Mouse (Mus musculus) MEL (cell line): ENCODE results near the gene Tdrd12. TPM values are rescaled to one million over a fixed set of nuclear protein-coding genes. Genes with fewer than 3 reads are reported as not detected.

Source experiments
- DNase-seq: peaks from one replicate; pipeline ENCODE4 v3.0.0; 2011; ENCODE audit warnings: low read depth, low spot score
- H3K27ac ChIP-seq: 2 replicates; pipeline ENCODE4 v1.5.1; 2012; ENCODE audit warnings: low read depth, mild to moderate bottlenecking, control low read depth, low read length, moderate library complexity; ENCODE audit not compliant: control insufficient read depth
- H3K27me3 ChIP-seq, 2 experiments: fragments of 150-350 bp in 1 of 2; sonication (generic) in 1 of 2; 2 replicates each; pipeline ENCODE4 v1.6.1; 2012; ENCODE audit warnings: low read length in 2 of 2, mild to moderate bottlenecking in 2 of 2, improper control_type of control experiment in 1 of 2, moderate library complexity in 1 of 2; ENCODE audit not compliant: insufficient read depth in 2 of 2, control insufficient read depth in 1 of 2
- H3K36me3 ChIP-seq, 2 experiments: 2 replicates each; pipeline ENCODE4 v1.6.1; 2012 to 2014; ENCODE audit warnings: low read length in 2 of 2, improper control_type of control experiment in 1 of 2, inconsistent platforms in 1 of 2, mild to moderate bottlenecking in 1 of 2; ENCODE audit not compliant: insufficient read depth in 2 of 2, control insufficient read depth in 1 of 2
- H3K4me1 ChIP-seq, 2 experiments: fragments of 150-350 bp in 1 of 2; sonication (generic) in 1 of 2; 2 replicates each; pipeline ENCODE4 v1.6.1; 2012; ENCODE audit warnings: low read length in 2 of 2, improper control_type of control experiment in 1 of 2, mild to moderate bottlenecking in 1 of 2; ENCODE audit not compliant: insufficient read depth in 2 of 2, control insufficient read depth in 1 of 2
- H3K4me3 ChIP-seq, 2 experiments: fragments of 150-350 bp in 1 of 2; sonication (generic) in 1 of 2; 2 replicates each; pipeline ENCODE4 v1.5.1; 2012; ENCODE audit warnings: low read depth in 2 of 2, low read length in 2 of 2, mild to moderate bottlenecking in 2 of 2, moderate library complexity in 2 of 2, control low read depth in 1 of 2, improper control_type of control experiment in 1 of 2; ENCODE audit not compliant: control insufficient read depth in 1 of 2, insufficient read depth in 1 of 2
- H3K79me2 ChIP-seq: 2 replicates; pipeline ENCODE4 v1.6.1; 2012; ENCODE audit warnings: mild to moderate bottlenecking, low read length, moderate library complexity; ENCODE audit not compliant: control insufficient read depth, poor library complexity, insufficient read depth
- H3K9ac ChIP-seq: 2 replicates; pipeline ENCODE4 v1.6.1; 2012; ENCODE audit warnings: low read depth, mild to moderate bottlenecking, control low read depth, low read length, moderate library complexity; ENCODE audit not compliant: control insufficient read depth, poor library complexity, severe bottlenecking
- H3K9me3 ChIP-seq: fragments of 150-350 bp; sonication (generic); replicated peaks from 2 replicates; pipeline ENCODE4 v1.6.1; 2012; ENCODE audit warnings: mild to moderate bottlenecking, low read length, improper control_type of control experiment, moderate library complexity; ENCODE audit not compliant: insufficient read depth
- CHD2 ChIP-seq: IDR thresholded peaks from 2 replicates; pipeline ENCODE4 v1.6.1; 2011; ENCODE audit warnings: low read length, improper control_type of control experiment
- CTCF ChIP-seq, 3 experiments: IDR thresholded peaks in 2 of 3; conservative IDR thresholded peaks in 1 of 3; 2 replicates each; pipeline ENCODE4 v1.5.1; 2011 to 2012; ENCODE audit warnings: low read length in 3 of 3, low read depth in 2 of 3, mild to moderate bottlenecking in 2 of 3, improper control_type of control experiment in 1 of 3, inconsistent platforms in 1 of 3, mixed read lengths in 1 of 3, moderate library complexity in 1 of 3; ENCODE audit not compliant: control insufficient read depth in 1 of 3, insufficient read depth in 1 of 3, poor library complexity in 1 of 3, severe bottlenecking in 1 of 3
- EP300 ChIP-seq, 2 experiments: IDR thresholded peaks; 2 replicates each; pipeline ENCODE4 v1.6.1; 2011; ENCODE audit warnings: improper control_type of control experiment in 2 of 2, low read length in 2 of 2, low read depth in 1 of 2, mild to moderate bottlenecking in 1 of 2
- GABPA ChIP-seq: IDR thresholded peaks from 2 replicates; pipeline ENCODE4 v1.6.1; 2012; ENCODE audit warnings: low read depth, mild to moderate bottlenecking, inconsistent platforms, low read length, improper control_type of control experiment, moderate library complexity
- RAD21 ChIP-seq: IDR thresholded peaks from 2 replicates; pipeline ENCODE4 v1.6.1; 2011; ENCODE audit warnings: mild to moderate bottlenecking, low read depth, low read length, improper control_type of control experiment
- RCOR1 ChIP-seq: IDR thresholded peaks from 2 replicates; pipeline ENCODE4 v1.6.1; 2012; ENCODE audit warnings: low read depth, mild to moderate bottlenecking, inconsistent platforms, low read length, improper control_type of control experiment
- SIN3A ChIP-seq: IDR thresholded peaks from 2 replicates; pipeline ENCODE4 v1.6.1; 2012; ENCODE audit warnings: low read length, improper control_type of control experiment, inconsistent platforms
- TBP ChIP-seq: IDR thresholded peaks from 2 replicates; pipeline ENCODE4 v1.8.0; 2011; ENCODE audit warnings: low read depth, low read length, improper control_type of control experiment
- UBTF ChIP-seq: IDR thresholded peaks from 2 replicates; pipeline ENCODE4 v1.6.1; 2012; ENCODE audit warnings: low read depth, mild to moderate bottlenecking, inconsistent platforms, low read length, improper control_type of control experiment, moderate library complexity, borderline replicate concordance; ENCODE audit not compliant: insufficient read depth
- ZMIZ1 ChIP-seq: IDR thresholded peaks from 2 replicates; pipeline ENCODE4 v1.6.1; 2012; ENCODE audit warnings: low read depth, mild to moderate bottlenecking, inconsistent platforms, low read length, improper control_type of control experiment, moderate library complexity
- ZNF384 ChIP-seq: IDR thresholded peaks from 2 replicates; pipeline ENCODE4 v1.6.1; 2012; ENCODE audit warnings: low read depth, mild to moderate bottlenecking, inconsistent platforms, low read length, improper control_type of control experiment
- polyA plus RNA-seq, 2 experiments: library from polyadenylated mRNA; stranded (reverse) in 1 of 2; unstranded in 1 of 2; fragments of >175 nt in 1 of 2; fragments of >200 nt in 1 of 2; gene quantifications; 2 replicates each; pipeline versions ENCODE4 v1.2.1 to v1.2.4; 2012; ENCODE audit warnings: low replicate concordance in 2 of 2, low read depth in 1 of 2; ENCODE audit not compliant: insufficient read length in 2 of 2, insufficient read depth in 1 of 2, missing spikeins in 1 of 2
- total RNA-seq: library from RNA; depleted of rRNA; stranded (reverse); fragments of 300-350 nt; gene quantifications from 2 replicates; pipeline ENCODE4 v1.2.3, GENCODE M21; 2012

The Tdrd12 gene
- total and polyA plus RNA-seq, 3 experiments = 0.25 to 0.50 TPM; not detected in 1

- Histone ChIP-seq H3K9ac (no peak overlapping the region), H3K4me1 (no peaks in the 10 kb centered on the region), H3K27ac (no peak overlapping the region), H3K27me3 (no peaks in the 10 kb centered on the region), H3K9me3 (no peaks in the 10 kb centered on the region), H3K4me3 (no peak overlapping the region), H3K36me3 (no peaks in the 10 kb centered on the region), H3K79me2 (no peaks in the 10 kb centered on the region)
- DNase-seq = no peak
- no peak for TF ChIP-seq GABPA
- no peak for TF ChIP-seq SIN3A
- no peak for TF ChIP-seq TBP
- TF ChIP-seq CHD2 = no peak
- no peak for TF ChIP-seq RAD21
- no peak for TF ChIP-seq ZNF384
Measured at GRCm38 (mm10) chr7:35526795-35527194, 10.8 kb downstream of the Tdrd12 start.

DNA sequence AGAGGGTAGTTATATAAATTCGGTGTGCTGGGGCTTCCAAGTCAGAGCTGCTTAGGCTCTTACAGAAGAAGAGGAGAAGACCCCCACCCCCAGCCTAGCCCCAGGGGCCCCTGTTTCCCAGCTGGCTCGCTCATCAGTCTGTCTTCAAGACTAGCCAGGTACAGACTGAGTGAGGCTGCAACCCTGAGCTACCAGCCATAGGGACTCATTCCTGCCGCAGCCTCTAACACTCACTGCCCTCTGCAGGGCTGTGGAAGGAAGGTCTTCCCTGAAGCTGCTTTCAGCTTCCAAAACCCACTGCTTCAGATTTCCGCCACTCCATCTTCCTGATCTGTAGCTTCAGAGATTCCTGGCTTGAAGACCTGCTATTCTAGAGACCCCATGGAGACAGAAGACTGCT is 35.5 kb downstream of the Tdrd12 start:
- Histone ChIP-seq H3K27me3 (no peaks in the 10 kb centered on the region; a peak in 1 of 4 replicates), H3K4me3 (no peak overlapping the region), H3K36me3 (no peaks in the 10 kb centered on the region), H3K4me1 (no peaks in the 10 kb centered on the region), H3K27ac (no peak overlapping the region), H3K9me3 (no peaks in the 10 kb centered on the region), H3K79me2 (no peaks in the 10 kb centered on the region), H3K9ac (no peak overlapping the region)
- DNase-seq = no peak
- TF ChIP-seq EP300 (IDR thresholded peaks at IDR 0.05; ENCODE audit: low read depth in 1 of 2, low read length in 2 of 2) (no peak), CTCF (IDR thresholded peaks at IDR 0.05 in 2 of 3, conservative IDR thresholded peaks at IDR 0.05 in 1 of 3; ENCODE audit: control insufficient read depth in 1 of 3, insufficient read depth in 1 of 3, low read depth in 2 of 3, low read length in 3 of 3, poor library complexity in 1 of 3, severe bottlenecking in 1 of 3) (0 out of 6 replicates have a peak, but pooled peaks of 1 of the 3 experiments have one; percentile 15)

DNA sequence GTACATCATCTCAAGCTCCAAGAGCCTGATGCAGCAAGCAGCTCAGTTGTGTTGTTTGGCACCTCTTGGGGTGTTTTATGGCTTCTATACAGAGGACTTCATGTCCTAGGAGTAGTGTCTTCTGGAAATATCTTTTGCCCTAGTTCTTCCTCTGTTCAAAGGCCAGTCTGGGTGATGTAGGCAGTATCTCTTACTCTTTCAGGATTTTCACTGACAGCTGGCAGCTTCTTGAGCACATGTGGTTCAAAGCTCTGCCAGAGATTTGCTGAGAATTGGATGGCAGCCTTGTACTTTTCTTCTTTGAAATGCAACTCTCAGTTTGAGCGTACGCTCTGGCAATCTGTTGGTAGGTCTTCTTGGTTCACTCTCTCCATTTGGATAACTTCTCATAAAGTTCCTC is 40.0 kb downstream of the Tdrd12 start:
- H3K4me1 ChIP-seq = no peaks in the 10 kb centered on the region
- TF ChIP-seq RCOR1 (no peak), UBTF (no peak), ZMIZ1 (no peak)
- no peaks in the 10 kb centered on the region for H3K9me3 ChIP-seq
- no peak overlapping the region for H3K9ac ChIP-seq
- no peaks in the 10 kb centered on the region for H3K79me2 ChIP-seq
- no peak overlapping the region for H3K27ac ChIP-seq
- H3K27me3 ChIP-seq = no peaks in the 10 kb centered on the region; a peak in 1 of 4 replicates
- DNase-seq = no peak
- no peak overlapping the region for H3K4me3 ChIP-seq
- no peaks in the 10 kb centered on the region for H3K36me3 ChIP-seq
